Mouse (Mus musculus): ENCODE data around the gene Dnah2. TPM values are rescaled to one million over a fixed set of nuclear protein-coding genes. Genes with fewer than 3 reads are reported as not detected.

Dnah2 gene
- polyA plus RNA-seq, 1 experiment from 2014 or later, result 1.9 TPM

- peak overlapping the region; percentile 96 for H3K27ac ChIP-seq (ENCODE audit: low read length)
- WGBS, result under 1% methylated on average over 26 of the region's 26 CpGs
- H3K4me2 ChIP-seq (ENCODE audit: low read depth, low read length), result peak overlapping the region; percentile 91
- peak overlapping the region; percentile 93 for H3K9ac ChIP-seq (ENCODE audit: low read length)
- ATAC-seq (ENCODE audit: low read depth), result peak; percentile 56
- H3K4me1 ChIP-seq (replicated peaks; ENCODE audit: control insufficient read depth, insufficient read depth, low read length), result peaks cover 44% of the 10 kb centered on the region
- no peaks in the 10 kb centered on the region for H3K9me3 ChIP-seq (ENCODE audit: control insufficient read depth, low read length)
- H3K36me3 ChIP-seq (ENCODE audit: control insufficient read depth, insufficient read depth, low read length), result peaks cover 22% of the 10 kb centered on the region
- H3K4me3 ChIP-seq (ENCODE audit: low read length), result peak overlapping the region; percentile 77
- no peaks in the 10 kb centered on the region for H3K27me3 ChIP-seq (ENCODE audit: control insufficient read depth, insufficient read depth, low read depth, low read length)
Observed at GRCm38 (mm10) chr11:69411073-69411535, 137.8 kb downstream of the Dnah2 start.

GRCm38 (mm10) chr11:69410310-69411072, 138.4 kb downstream of the Dnah2 start:
- under 1% methylated on average over 41 of the region's 41 CpGs for WGBS
- Histone ChIP-seq H3K4me1 (replicated peaks; ENCODE audit: control insufficient read depth, insufficient read depth, low read length) (peaks cover 44% of the 10 kb centered on the region), H3K9me3 (ENCODE audit: control insufficient read depth, low read length) (no peaks in the 10 kb centered on the region), H3K27me3 (ENCODE audit: control insufficient read depth, insufficient read depth, low read depth, low read length) (no peaks in the 10 kb centered on the region), H3K9ac (ENCODE audit: low read length) (peak overlapping the region; percentile 93), H3K4me2 (ENCODE audit: low read depth, low read length) (peak overlapping the region; percentile 91), H3K36me3 (ENCODE audit: control insufficient read depth, insufficient read depth, low read length) (peaks cover 28% of the 10 kb centered on the region), H3K27ac (ENCODE audit: low read length) (peak overlapping the region; percentile 96), H3K4me3 (ENCODE audit: low read length) (peak overlapping the region; percentile 77)
- ATAC-seq (ENCODE audit: low read depth), result peak; percentile 12

GRCm38 (mm10) chr11:69410045-69410309, 138.9 kb downstream of the Dnah2 start:
- WGBS, result under 1% methylated on average over 18 of the region's 18 CpGs
- H3K27me3 ChIP-seq (ENCODE audit: control insufficient read depth, insufficient read depth, low read depth, low read length), result no peaks in the 10 kb centered on the region
- H3K4me3 ChIP-seq (ENCODE audit: low read length), result peak overlapping the region; percentile 77

GRCm38 (mm10) chr11:69409378-69410044, 139.4 kb downstream of the Dnah2 start:
- peak overlapping the region; percentile 93 for H3K9ac ChIP-seq (ENCODE audit: low read length)
- H3K4me1 ChIP-seq (replicated peaks; ENCODE audit: control insufficient read depth, insufficient read depth, low read length), result peaks cover 37% of the 10 kb centered on the region
- no peaks in the 10 kb centered on the region for H3K9me3 ChIP-seq (ENCODE audit: control insufficient read depth, low read length)
- H3K27ac ChIP-seq (ENCODE audit: low read length), result peak overlapping the region; percentile 96
- no peaks in the 10 kb centered on the region for H3K27me3 ChIP-seq (ENCODE audit: control insufficient read depth, insufficient read depth, low read depth, low read length)
- H3K36me3 ChIP-seq (ENCODE audit: control insufficient read depth, insufficient read depth, low read length), result peaks cover 34% of the 10 kb centered on the region
- peak overlapping the region; percentile 91 for H3K4me2 ChIP-seq (ENCODE audit: low read depth, low read length)
- under 1% methylated on average over 36 of the region's 46 CpGs for WGBS
- peak; percentile 60 for ATAC-seq (ENCODE audit: low read depth)
- peak overlapping the region; percentile 77 for H3K4me3 ChIP-seq (ENCODE audit: low read length)

More at GRCm38 (mm10) chr11:69410045-69410309, 138.9 kb downstream of the Dnah2 start:
- ATAC-seq (ENCODE audit: low read depth), result no peak
- Histone ChIP-seq H3K27ac (ENCODE audit: low read length) (peak overlapping the region; percentile 96), H3K4me1 (replicated peaks; ENCODE audit: control insufficient read depth, insufficient read depth, low read length) (peaks cover 41% of the 10 kb centered on the region), H3K9me3 (ENCODE audit: control insufficient read depth, low read length) (no peaks in the 10 kb centered on the region), H3K36me3 (ENCODE audit: control insufficient read depth, insufficient read depth, low read length) (peaks cover 31% of the 10 kb centered on the region), H3K4me2 (ENCODE audit: low read depth, low read length) (peak overlapping the region; percentile 91), H3K9ac (ENCODE audit: low read length) (peak overlapping the region; percentile 93)

GRCm38 (mm10) chr11:69408541-69409377, 140.2 kb downstream of the Dnah2 start:
- peaks cover 29% of the 10 kb centered on the region for H3K4me1 ChIP-seq (replicated peaks; ENCODE audit: control insufficient read depth, insufficient read depth, low read length)
- H3K36me3 ChIP-seq (ENCODE audit: control insufficient read depth, insufficient read depth, low read length), result peaks cover 41% of the 10 kb centered on the region
- 1% methylated on average over 33 of the region's 33 CpGs for WGBS
- ATAC-seq (ENCODE audit: low read depth), result peak; percentile 68
- H3K4me3 ChIP-seq (ENCODE audit: low read length), result peak overlapping the region; percentile 77
- H3K27ac ChIP-seq (ENCODE audit: low read length), result peak overlapping the region; percentile 96
- H3K9me3 ChIP-seq (ENCODE audit: control insufficient read depth, low read length), result no peaks in the 10 kb centered on the region
- H3K9ac ChIP-seq (ENCODE audit: low read length), result peak overlapping the region; percentile 93
- H3K4me2 ChIP-seq (ENCODE audit: low read depth, low read length), result peak overlapping the region; percentile 91
- H3K27me3 ChIP-seq (ENCODE audit: control insufficient read depth, insufficient read depth, low read depth, low read length), result no peaks in the 10 kb centered on the region

- Histone ChIP-seq H3K36me3 (ENCODE audit: control insufficient read depth, insufficient read depth, low read length) (peaks cover 44% of the 10 kb centered on the region), H3K27ac (ENCODE audit: low read length) (0 out of 2 replicates have a peak overlapping the region, but pooled peaks have one; percentile 2), H3K9ac (ENCODE audit: low read length) (peak overlapping the region; percentile 56; the same call in 1 of the 2 replicates), H3K27me3 (ENCODE audit: control insufficient read depth, insufficient read depth, low read depth, low read length) (no peaks in the 10 kb centered on the region), H3K4me2 (ENCODE audit: low read depth, low read length) (peak overlapping the region; percentile 91; the same call in 1 of the 2 replicates), H3K9me3 (ENCODE audit: control insufficient read depth, low read length) (no peaks in the 10 kb centered on the region), H3K4me3 (ENCODE audit: low read length) (no peak overlapping the region), H3K4me1 (replicated peaks; ENCODE audit: control insufficient read depth, insufficient read depth, low read length) (peaks cover 18% of the 10 kb centered on the region)
- no peak for ATAC-seq (ENCODE audit: low read depth)
- 76% methylated on average over 4 of the region's 4 CpGs for WGBS
Observed at GRCm38 (mm10) chr11:69407724-69408004, 141.2 kb downstream of the Dnah2 start.

DNA sequence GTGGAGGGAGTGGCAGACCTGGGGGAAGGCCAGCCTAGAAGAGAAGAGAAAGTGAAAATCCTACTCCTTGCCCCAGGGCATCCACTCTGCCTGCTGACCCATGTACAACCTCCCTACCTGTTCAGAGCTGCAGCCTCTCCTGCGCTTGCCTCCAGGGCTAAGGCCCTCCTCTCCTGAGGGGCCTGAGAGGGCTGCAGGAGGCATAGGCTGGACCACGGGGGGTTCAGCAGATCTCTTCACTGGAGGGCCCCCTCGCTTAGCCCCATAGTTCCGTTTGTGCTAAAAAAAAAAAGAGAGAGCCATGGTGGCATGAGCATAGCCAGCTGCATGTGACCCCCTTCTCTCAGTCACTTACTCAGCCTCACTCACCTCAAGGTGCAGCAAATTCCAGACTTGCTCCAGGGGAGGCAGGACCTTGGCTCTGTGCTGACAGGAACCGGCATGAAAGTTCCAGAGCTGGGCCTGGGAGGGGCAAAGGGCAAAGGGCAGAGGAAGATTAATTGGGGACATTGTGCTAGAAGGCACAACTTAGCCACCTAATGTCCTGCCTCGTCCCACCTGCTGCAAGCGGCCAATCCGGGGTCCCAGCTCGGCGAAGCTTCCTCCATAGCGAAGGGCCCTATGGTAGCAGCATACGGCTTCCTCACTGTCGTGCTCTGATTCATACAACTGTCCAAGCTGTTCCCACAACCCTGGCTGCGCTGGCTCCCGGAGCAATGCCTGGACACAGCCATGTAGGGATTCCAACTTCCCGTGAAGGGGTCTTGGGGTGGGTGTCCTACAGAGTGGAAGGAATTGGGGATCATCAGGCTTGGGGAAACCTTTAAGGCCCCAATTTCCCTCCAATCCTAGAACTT, 141.8 kb downstream of the Dnah2 start:
- H3K36me3 ChIP-seq (ENCODE audit: control insufficient read depth, insufficient read depth, low read length), result peaks cover 45% of the 10 kb centered on the region
- ATAC-seq (ENCODE audit: low read depth), result no peak
- WGBS, result 86% methylated on average over 16 of the region's 16 CpGs
- H3K9me3 ChIP-seq (ENCODE audit: control insufficient read depth, low read length), result no peaks in the 10 kb centered on the region
- H3K4me1 ChIP-seq (replicated peaks; ENCODE audit: control insufficient read depth, insufficient read depth, low read length), result peaks cover 12% of the 10 kb centered on the region
- no peak overlapping the region for H3K9ac ChIP-seq (ENCODE audit: low read length)
- no peak overlapping the region for H3K4me2 ChIP-seq (ENCODE audit: low read depth, low read length)
- no peak overlapping the region for H3K27ac ChIP-seq (ENCODE audit: low read length)
- no peaks in the 10 kb centered on the region for H3K27me3 ChIP-seq (ENCODE audit: control insufficient read depth, insufficient read depth, low read depth, low read length)
- H3K4me3 ChIP-seq (ENCODE audit: low read length), result no peak overlapping the region

- Histone ChIP-seq H3K4me1 (replicated peaks; ENCODE audit: control insufficient read depth, insufficient read depth, low read length) (peaks cover 12% of the 10 kb centered on the region), H3K4me2 (ENCODE audit: low read depth, low read length) (no peak overlapping the region), H3K27ac (ENCODE audit: low read length) (no peak overlapping the region), H3K4me3 (ENCODE audit: low read length) (no peak overlapping the region), H3K9me3 (ENCODE audit: control insufficient read depth, low read length) (no peaks in the 10 kb centered on the region), H3K9ac (ENCODE audit: low read length) (no peak overlapping the region), H3K27me3 (ENCODE audit: control insufficient read depth, insufficient read depth, low read depth, low read length) (no peaks in the 10 kb centered on the region), H3K36me3 (ENCODE audit: control insufficient read depth, insufficient read depth, low read length) (peaks cover 53% of the 10 kb centered on the region)
- ATAC-seq (ENCODE audit: low read depth), result no peak
- 81% methylated on average over 19 of the region's 19 CpGs for WGBS
Observed at GRCm38 (mm10) chr11:69406282-69406681, 142.6 kb downstream of the Dnah2 start.
